Mouse (Mus musculus) G1E (cell line): ENCODE data around the gene Coasy.

Experiments
- CTCF ChIP-seq: IDR thresholded peaks from 2 replicates; pipeline ENCODE4 v1.5.1; 2012; ENCODE audit warnings: low read depth, low read length, inconsistent platforms, mixed read lengths
- GATA1 ChIP-seq: IDR thresholded peaks from 2 replicates; pipeline ENCODE4 v1.6.1; 2012; ENCODE audit warnings: borderline replicate concordance, low read length, inconsistent platforms, mixed read lengths
- TAL1 ChIP-seq: conservative IDR thresholded peaks from 2 replicates; pipeline ENCODE4 v1.6.1; 2012; ENCODE audit warnings: low read depth, low read length, inconsistent platforms, mixed read lengths

GRCm38 (mm10) chr11:101051051-101051493 is 31.3 kb upstream of the Coasy start:
- no peak for TF ChIP-seq CTCF
- TF ChIP-seq TAL1: no peak
- no peak for TF ChIP-seq GATA1
